9 mouse cellular contexts compared by ENCODE assay signal in the genomic region with DNA sequence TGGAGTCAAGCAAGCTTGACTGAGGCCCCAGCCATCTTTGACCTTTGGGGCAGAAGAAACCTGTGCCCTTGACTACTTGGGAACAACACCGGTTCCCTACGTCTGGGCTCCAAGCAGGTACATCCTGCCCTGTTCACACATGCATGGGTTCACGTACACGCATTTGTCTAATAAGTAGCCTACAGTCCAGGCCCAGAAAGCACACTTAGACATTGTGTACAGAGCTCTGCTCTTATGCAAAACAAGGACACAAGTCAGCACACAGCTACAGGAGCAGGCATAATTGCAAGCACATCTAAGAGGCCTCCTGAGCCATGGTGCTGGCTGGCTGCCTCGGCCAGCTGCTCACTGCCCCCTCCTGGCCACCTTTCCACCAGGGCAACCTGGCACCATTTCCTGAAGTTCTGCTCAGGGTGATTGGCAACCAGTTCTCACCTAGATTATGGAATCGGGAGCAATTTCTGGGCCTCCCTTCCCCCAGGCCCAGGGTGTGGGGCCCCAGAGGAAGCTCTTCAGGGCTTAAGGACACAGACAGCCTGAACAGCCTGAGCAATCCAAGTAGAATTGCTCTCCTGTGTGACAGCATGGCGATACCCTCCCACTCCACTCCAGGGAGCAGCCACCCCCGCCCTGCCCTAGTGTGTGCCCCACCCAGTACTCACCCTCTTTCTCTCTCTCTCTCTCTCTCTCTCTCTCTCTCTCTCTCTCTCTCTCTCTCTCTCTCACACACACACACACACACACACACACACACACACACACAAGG. TPM values are rescaled to one million over a fixed set of nuclear protein-coding genes. Genes with fewer than 3 reads are reported as not detected.
DNase-seq lines count a peak whose midpoint lies in the region; ATAC-seq and TF ChIP-seq lines count a peak whose summit lies in the region.
"Had no signal": no experiment of that assay in that cellular context is flagged by ENCODE, and none has a peak within 500 bp of the region (broad histone marks: within the 10 kb centered on the region; RNA-seq: fewer than 3 reads in every experiment).

No protein-coding gene starts in this region.

- H3K27ac ChIP-seq in forebrain, embryonic 15.5 days (replicated peaks): peak overlapping the region; percentile 83
- peak overlapping the region; percentile 37; the same call in 1 of the 2 replicates for H3K27ac ChIP-seq in hindbrain, embryonic 10.5 days
- peak overlapping the region; percentile 78 for H3K27ac ChIP-seq in limb, embryonic 10.5 days
- H3K27ac ChIP-seq in midbrain, embryonic 14.5 days (replicated peaks; ENCODE audit: low read depth, low read length): peak overlapping the region; percentile 41; the same call in 1 of the 2 replicates
- H3K27ac ChIP-seq in stomach, postnatal 0 days (replicated peaks): peak overlapping the region; percentile 82
- H3K27ac ChIP-seq: liver, embryonic 15.5 days had no signal

- TF ChIP-seq CTCF in brain, embryonic 14.5 days (IDR thresholded peaks at IDR 0.05; ENCODE audit: borderline replicate concordance, extremely low read depth, insufficient read depth, insufficient read length): peak; percentile 56
- peak; percentile 85 for TF ChIP-seq CTCF in stomach, postnatal 0 days (IDR thresholded peaks at IDR 0.05; ENCODE audit: low read depth)

- no peak for TF ChIP-seq EP300 in stomach, postnatal 0 days (optimal IDR thresholded peaks at IDR 0.05)

- no peak; the same call in 1 of the 2 replicates for ATAC-seq in forebrain, embryonic 15.5 days (replicated peaks)
- no peak for ATAC-seq in midbrain, embryonic 14.5 days (ENCODE audit: low FRiP score, low TSS enrichment)
- ATAC-seq in stomach, postnatal 0 days (ENCODE audit: low FRiP score, low TSS enrichment): peak; percentile 76

- peaks cover 61% of the 10 kb centered on the region for H3K4me1 ChIP-seq in forebrain, embryonic 15.5 days
- peaks cover 74% of the 10 kb centered on the region for H3K4me1 ChIP-seq in hindbrain, embryonic 10.5 days (replicated peaks)
- H3K4me1 ChIP-seq in limb, embryonic 10.5 days: peaks cover 81% of the 10 kb centered on the region
- peaks cover 57% of the 10 kb centered on the region for H3K4me1 ChIP-seq in midbrain, embryonic 14.5 days (ENCODE audit: control insufficient read depth, insufficient read depth, low read length)
- peaks cover 16% of the 10 kb centered on the region for H3K4me1 ChIP-seq in stomach, postnatal 0 days (replicated peaks; ENCODE audit: control insufficient read depth, insufficient read depth)

- H3K4me3 ChIP-seq in forebrain, embryonic 15.5 days: no peak overlapping the region
- H3K4me3 ChIP-seq in hindbrain, embryonic 10.5 days: no peak overlapping the region
- no peak overlapping the region for H3K4me3 ChIP-seq in limb, embryonic 10.5 days
- H3K4me3 ChIP-seq in midbrain, embryonic 14.5 days (replicated peaks; ENCODE audit: low read depth, low read length): no peak overlapping the region
- no peak overlapping the region for H3K4me3 ChIP-seq in stomach, postnatal 0 days (ENCODE audit: low read depth, low read length)
- H3K4me3 ChIP-seq: liver, embryonic 15.5 days had no signal

- peaks cover under 1% of the 10 kb centered on the region; the same call in 1 of the 2 replicates for H3K36me3 ChIP-seq in forebrain, embryonic 15.5 days
- peaks cover 13% of the 10 kb centered on the region for H3K36me3 ChIP-seq in hindbrain, embryonic 10.5 days
- H3K36me3 ChIP-seq in limb, embryonic 10.5 days: peaks cover 8% of the 10 kb centered on the region
- H3K36me3 ChIP-seq in midbrain, embryonic 14.5 days (ENCODE audit: control insufficient read depth, insufficient read depth, low read length): peaks cover 7% of the 10 kb centered on the region; the same call in 1 of the 2 replicates
- peaks cover 3% of the 10 kb centered on the region; the same call in 1 of the 2 replicates for H3K36me3 ChIP-seq in stomach, postnatal 0 days (ENCODE audit: control insufficient read depth, insufficient read depth, low read length)

- TF ChIP-seq POLR2A in brain, embryonic 14.5 days (IDR thresholded peaks at IDR 0.05; ENCODE audit: borderline replicate concordance, extremely low read depth, insufficient read depth, insufficient read length, poor library complexity, severe bottlenecking): no peak

- H3K9ac ChIP-seq in forebrain, embryonic 15.5 days (replicated peaks): no peak overlapping the region
- no peak overlapping the region for H3K9ac ChIP-seq in midbrain, embryonic 14.5 days (replicated peaks; ENCODE audit: low read length)
- H3K9ac ChIP-seq in stomach, postnatal 0 days (ENCODE audit: low read length): no peak overlapping the region
- H3K9ac ChIP-seq: liver, embryonic 15.5 days had no signal

- no peaks in the 10 kb centered on the region for H3K9me3 ChIP-seq in forebrain, embryonic 15.5 days
- H3K9me3 ChIP-seq in hindbrain, embryonic 10.5 days: no peaks in the 10 kb centered on the region
- H3K9me3 ChIP-seq in limb, embryonic 10.5 days (replicated peaks): no peaks in the 10 kb centered on the region
- no peaks in the 10 kb centered on the region for H3K9me3 ChIP-seq in midbrain, embryonic 14.5 days (ENCODE audit: control insufficient read depth, low read length)
- H3K9me3 ChIP-seq in stomach, postnatal 0 days (ENCODE audit: control insufficient read depth, low read length): no peaks in the 10 kb centered on the region
- H3K9me3 ChIP-seq: liver, embryonic 15.5 days had no signal

- intact Hi-C loops in left cerebral cortex, postnatal 14 days (cut with DNase I): loop anchor here (10.0 kb wide), 1 partner anchor 254 kb away; no protein-coding TSS in a partner anchor

- DNase-seq in left cerebral cortex, postnatal 14 days (ENCODE audit: low spot score in 2 of 2): peak; percentile 52 to 64
- DNase-seq in left cerebral cortex, adult 9 months (ENCODE audit: low spot score in 2 of 2): no peak
- DNase-seq in brain, embryonic 14.5 days (ENCODE audit: low read depth): peak; percentile 83
- DNase-seq in hindbrain, embryonic 10.5 days (ENCODE audit: low spot score): peak; percentile 38
- DNase-seq in limb, embryonic 10.5 days (ENCODE audit: low spot score): peak; percentile 70
- DNase-seq in midbrain, embryonic 14.5 days: peak; percentile 72
- peak; percentile 88 for DNase-seq in stomach, postnatal 0 days (ENCODE audit: low spot score)

- H3K4me2 ChIP-seq in forebrain, embryonic 15.5 days (replicated peaks): no peak overlapping the region
- no peak overlapping the region for H3K4me2 ChIP-seq in midbrain, embryonic 14.5 days (ENCODE audit: low read length)
- no peak overlapping the region for H3K4me2 ChIP-seq in stomach, postnatal 0 days (replicated peaks; ENCODE audit: low read depth)
- H3K4me2 ChIP-seq: liver, embryonic 15.5 days had no signal

- H3K27me3 ChIP-seq in forebrain, embryonic 15.5 days: no peaks in the 10 kb centered on the region
- H3K27me3 ChIP-seq in hindbrain, embryonic 10.5 days (ENCODE audit: insufficient read depth, poor library complexity, severe bottlenecking): peaks cover 6% of the 10 kb centered on the region; the same call in 1 of the 2 replicates
- no peaks in the 10 kb centered on the region for H3K27me3 ChIP-seq in limb, embryonic 10.5 days (ENCODE audit: low read depth, poor library complexity, severe bottlenecking)
- no peaks in the 10 kb centered on the region for H3K27me3 ChIP-seq in midbrain, embryonic 14.5 days (ENCODE audit: control insufficient read depth, insufficient read depth, low read length)
- no peaks in the 10 kb centered on the region for H3K27me3 ChIP-seq in stomach, postnatal 0 days (ENCODE audit: control insufficient read depth, insufficient read depth, low read length)

- WGBS in forebrain, embryonic 15.5 days: 61% methylated on average over 8 of the region's 8 CpGs
- WGBS in hindbrain, embryonic 10.5 days: 74% methylated on average over 8 of the region's 8 CpGs
- WGBS in limb, embryonic 10.5 days: 77% methylated on average over 8 of the region's 8 CpGs
- WGBS in midbrain, embryonic 14.5 days: 76% methylated on average over 8 of the region's 8 CpGs
- WGBS in stomach, postnatal 0 days: 44% methylated on average over 8 of the region's 8 CpGs

RNA-seq across cellular contexts. Expression of gene Cd164l2, which starts 10.7 kb away (rescaled TPM):
- total RNA-seq in left cerebral cortex, postnatal 14 days (2021): 1 to 10 TPM; 2.4 to 4.1 TPM
- 0.74 and 0.85 TPM in 2 replicates for polyA plus RNA-seq in brain, embryonic 14.5 days (2012; rRNA removed)
- 0.38 and 0.87 TPM in 2 replicates for polyA plus RNA-seq in forebrain, embryonic 15.5 days (2015; fragmentation: Nextera tagmentation; extraction: Ambion mirVana)
- polyA plus RNA-seq in hindbrain, embryonic 10.5 days (2016; fragmentation: Nextera tagmentation; extraction: Ambion mirVana): 1.1 and 2.2 TPM in 2 replicates
- 3.1 and 4.1 TPM in 2 replicates for polyA plus RNA-seq in limb, embryonic 10.5 days (2016; fragmentation: Nextera tagmentation; extraction: Ambion mirVana)
- 0.95 and 2.9 TPM in 2 replicates for polyA plus RNA-seq in midbrain, embryonic 14.5 days (2014; fragmentation: Nextera tagmentation; extraction: Ambion mirVana)
- 5.3 and 6.5 TPM in 2 replicates for polyA plus RNA-seq in stomach, postnatal 0 days (2015; fragmentation: Nextera tagmentation; extraction: Ambion mirVana)
- polyA plus RNA-seq: liver, embryonic 15.5 days had no signal

RNA-seq across cellular contexts. Expression of gene Gpr3, which starts 11.1 kb away (rescaled TPM):
- 1 to 10 TPM; 7.4 to 10.0 TPM for total RNA-seq in left cerebral cortex, postnatal 14 days (2021)
- 2.7 and 3.1 TPM in 2 replicates for polyA plus RNA-seq in brain, embryonic 14.5 days (2012; rRNA removed)
- 0.48 and 0.55 TPM in 2 replicates for polyA plus RNA-seq in forebrain, embryonic 15.5 days (2015; fragmentation: Nextera tagmentation; extraction: Ambion mirVana)
- polyA plus RNA-seq in hindbrain, embryonic 10.5 days (2016; fragmentation: Nextera tagmentation; extraction: Ambion mirVana): 0.32 and 0.35 TPM in 2 replicates
- 0.51 and 0.72 TPM in 2 replicates for polyA plus RNA-seq in limb, embryonic 10.5 days (2016; fragmentation: Nextera tagmentation; extraction: Ambion mirVana)
- polyA plus RNA-seq in midbrain, embryonic 14.5 days (2014; fragmentation: Nextera tagmentation; extraction: Ambion mirVana): 1.3 and 2.4 TPM in 2 replicates
- polyA plus RNA-seq in stomach, postnatal 0 days (2015; fragmentation: Nextera tagmentation; extraction: Ambion mirVana): 0.11 and 0.19 TPM in 2 replicates
- polyA plus RNA-seq: liver, embryonic 15.5 days had no signal

RNA-seq across cellular contexts. Expression of gene Map3k6, which starts 39.4 kb away (rescaled TPM):
- total RNA-seq in left cerebral cortex, postnatal 14 days (2021): 1 to 10 TPM; 2.3 to 5.8 TPM
- 2.1 and 2.4 TPM in 2 replicates for polyA plus RNA-seq in brain, embryonic 14.5 days (2012; rRNA removed)
- 1.7 and 1.8 TPM in 2 replicates for polyA plus RNA-seq in forebrain, embryonic 15.5 days (2015; fragmentation: Nextera tagmentation; extraction: Ambion mirVana)
- 1.7 and 1.9 TPM in 2 replicates for polyA plus RNA-seq in hindbrain, embryonic 10.5 days (2016; fragmentation: Nextera tagmentation; extraction: Ambion mirVana)
- polyA plus RNA-seq in limb, embryonic 10.5 days (2016; fragmentation: Nextera tagmentation; extraction: Ambion mirVana): 0.84 and 1.7 TPM in 2 replicates
- 0.92 and 1.9 TPM in 2 replicates for polyA plus RNA-seq in midbrain, embryonic 14.5 days (2014; fragmentation: Nextera tagmentation; extraction: Ambion mirVana)
- polyA plus RNA-seq in stomach, postnatal 0 days (2015; fragmentation: Nextera tagmentation; extraction: Ambion mirVana): 17.6 and 21.5 TPM in 2 replicates

Comparison
In these comparisons a context has a peak if more than half of its experiments do, and no peak if none do; other contexts are left out.
1. DNase-seq: peak in left cerebral cortex, postnatal 14 days (2 of 2), brain, embryonic 14.5 days (single experiment), hindbrain, embryonic 10.5 days (single experiment), limb, embryonic 10.5 days (single experiment), midbrain, embryonic 14.5 days (single experiment) and stomach, postnatal 0 days (single experiment); none in left cerebral cortex, adult 9 months (0 of 2).
2. Peak in every context shown above with its lines, with median percentiles within 50 percentile points of each other: H3K27ac ChIP-seq.